Mouse (Mus musculus) urinary bladder, adult 2 months (tissue): ENCODE measurements around the gene Mest. TPM values are rescaled to one million over a fixed set of nuclear protein-coding genes. Genes with fewer than 3 reads are reported as not detected.

ENCODE experiments used
- DNase-seq: peaks from one replicate; pipeline ENCODE4 v3.0.0; 2022; ENCODE audit warnings: low spot score
- polyA plus RNA-seq: library from polyadenylated mRNA; depleted of rRNA; stranded (reverse); fragments of >200 nt; gene quantifications from 2 replicates; pipeline ENCODE4 v1.2.3, GENCODE M21; 2012

Mest gene
- polyA plus RNA-seq, 1 experiment = 4.7 TPM

DNA sequence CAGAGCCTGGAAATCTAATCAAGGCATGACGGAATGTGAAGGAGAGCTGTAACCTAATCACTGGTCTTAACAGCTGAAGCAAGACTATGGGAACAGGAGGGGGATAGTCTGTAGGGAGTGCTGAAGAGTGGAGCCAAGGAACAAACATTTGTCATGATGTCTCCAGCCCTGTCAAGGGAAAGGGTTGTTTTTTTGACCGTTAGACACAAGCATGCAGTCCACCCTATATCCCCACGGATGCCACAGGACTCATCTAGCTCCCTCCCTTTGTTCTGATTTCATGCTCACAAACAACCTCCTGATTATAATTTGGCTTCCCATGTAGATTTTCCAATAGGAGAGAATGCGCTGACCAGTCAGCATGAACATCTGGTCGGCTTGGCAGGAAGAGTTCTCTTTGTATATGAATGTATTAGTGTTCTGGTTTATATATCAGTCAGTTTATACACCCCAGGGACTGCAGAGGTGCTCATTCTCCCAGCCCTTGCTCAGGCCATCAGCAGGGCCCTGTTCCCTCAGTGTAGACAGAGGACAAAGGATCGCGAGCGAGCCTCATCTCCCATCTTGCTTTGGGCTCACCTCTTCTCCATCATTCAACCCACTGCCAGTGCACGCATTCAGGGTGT is 19.3 kb upstream of the Mest start:
- no peak for DNase-seq

DNA sequence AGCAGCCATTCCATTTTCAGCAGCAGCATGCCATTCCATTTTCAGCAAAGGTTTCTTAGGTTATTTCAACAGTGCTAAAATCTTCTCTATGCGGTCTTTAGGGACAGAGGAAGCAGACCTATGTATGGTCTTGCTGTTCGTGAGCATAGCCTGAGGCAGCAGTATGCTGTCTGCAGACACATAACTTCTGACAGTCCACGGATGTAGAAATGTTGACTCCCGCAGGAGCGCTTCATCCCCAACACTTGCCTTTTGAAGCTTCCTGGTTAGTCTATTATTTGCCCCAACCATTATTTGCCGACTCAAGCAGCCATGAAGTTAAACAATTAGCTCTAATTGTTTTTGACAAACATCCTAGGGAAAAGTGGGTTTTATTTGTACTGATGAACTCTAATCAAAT is 14.2 kb upstream of the Mest start:
- DNase-seq = no peak

DNA sequence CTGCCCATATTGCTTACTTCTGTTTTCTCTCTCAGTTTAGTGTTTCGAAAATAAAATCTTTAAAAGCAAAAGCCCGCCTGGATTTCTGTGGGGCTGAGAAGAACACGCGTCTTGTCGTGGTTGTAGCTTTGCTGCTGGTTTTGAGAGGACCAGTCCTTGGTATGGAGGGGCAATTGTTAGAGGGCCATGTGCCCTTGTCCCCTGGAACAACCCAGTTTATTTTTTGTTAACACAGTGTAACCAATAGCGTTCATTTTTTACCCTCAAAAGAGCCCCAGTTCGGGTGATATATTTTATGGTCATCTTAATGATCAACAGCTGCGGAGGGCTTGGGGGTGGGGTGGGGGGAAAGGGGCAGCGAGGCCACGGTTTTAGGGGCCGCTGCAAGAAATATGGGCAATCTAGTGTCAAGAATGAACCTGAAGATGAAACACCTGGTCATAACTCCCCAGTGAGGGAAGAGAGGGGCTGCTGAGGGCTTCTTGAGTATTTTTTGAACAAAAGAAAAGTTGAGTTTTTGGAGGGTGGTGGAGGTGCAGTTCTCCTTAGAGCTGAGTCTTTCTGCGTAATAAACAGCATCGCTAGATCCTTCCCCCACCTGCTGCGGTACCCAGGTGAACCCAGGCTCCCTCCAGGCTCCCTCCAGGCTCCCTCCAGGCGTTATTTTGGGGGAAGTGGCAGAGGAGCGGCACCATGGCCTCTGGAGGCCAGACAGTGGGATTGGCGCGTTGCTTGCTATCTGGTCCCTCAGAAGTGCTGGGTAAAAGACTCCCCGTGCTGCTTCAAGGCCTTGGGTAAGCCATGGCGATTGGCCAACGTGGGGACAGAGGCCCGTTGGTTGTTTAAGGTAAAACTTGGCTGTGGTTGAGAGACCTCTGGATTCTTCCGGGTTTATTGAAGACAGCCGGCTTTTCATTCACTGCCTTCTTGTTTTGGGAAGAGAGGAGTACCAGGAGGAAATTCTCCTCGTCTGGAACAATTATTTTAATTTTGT is 12.7 kb upstream of the Mest start:
- no peak for DNase-seq

DNA sequence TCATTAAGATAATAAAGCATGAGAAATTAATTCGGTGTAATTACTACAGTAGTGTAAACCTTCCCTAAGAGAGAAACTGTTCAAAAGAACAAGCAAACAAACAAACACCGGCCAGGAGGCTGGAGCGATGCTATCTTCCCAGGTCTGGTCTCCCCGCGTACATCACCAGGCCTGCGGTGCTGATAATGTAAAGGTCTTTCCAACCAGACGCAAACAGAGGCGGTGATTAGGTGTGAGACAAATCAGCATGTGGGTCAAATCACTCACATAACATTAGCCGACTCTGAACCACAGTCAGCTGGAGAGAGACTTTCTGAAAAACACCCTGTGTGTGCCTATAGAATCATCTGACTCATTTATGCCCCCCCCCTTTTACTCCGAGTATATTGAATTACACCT is 12.0 kb upstream of the Mest start:
- no peak for DNase-seq

DNA sequence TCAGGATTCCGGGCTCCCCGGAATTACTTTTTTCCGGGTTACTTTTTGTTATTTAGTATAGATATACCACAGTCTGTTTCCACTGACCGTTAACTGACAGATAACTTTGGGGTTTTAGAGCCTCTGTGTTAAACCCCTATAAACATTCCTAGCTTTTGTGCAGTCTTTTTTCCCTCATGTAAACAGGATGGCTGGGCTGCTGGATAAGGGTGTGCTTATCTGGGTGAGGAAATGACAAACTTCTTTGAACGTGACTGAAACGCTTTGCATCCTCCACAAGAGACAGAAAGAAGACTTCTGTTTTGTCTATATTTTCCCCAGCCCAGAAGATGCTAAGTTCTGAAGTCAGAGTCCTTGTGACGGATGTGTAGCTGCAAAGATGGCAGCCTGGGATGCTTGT is 10.9 kb upstream of the Mest start:
- no peak for DNase-seq

DNA sequence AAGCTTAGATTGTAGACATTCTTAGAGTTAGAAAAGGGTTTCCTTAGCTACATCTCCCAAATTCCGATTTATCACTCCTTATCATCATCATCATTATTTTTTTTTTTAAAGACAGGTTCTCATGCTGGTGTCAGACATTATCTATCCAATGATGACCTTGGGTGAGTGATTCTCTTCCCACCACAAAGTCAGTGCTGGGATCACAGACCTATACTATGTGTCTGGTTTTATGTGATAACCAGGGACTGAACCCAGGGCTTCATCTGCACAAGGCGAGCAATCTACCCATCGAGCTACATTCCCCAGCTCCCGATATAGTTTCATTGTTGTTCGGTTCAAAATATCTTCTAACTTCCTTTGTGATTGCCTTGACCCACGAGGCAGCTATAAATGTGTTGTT is 9.9 kb upstream of the Mest start:
- no peak for DNase-seq

DNA sequence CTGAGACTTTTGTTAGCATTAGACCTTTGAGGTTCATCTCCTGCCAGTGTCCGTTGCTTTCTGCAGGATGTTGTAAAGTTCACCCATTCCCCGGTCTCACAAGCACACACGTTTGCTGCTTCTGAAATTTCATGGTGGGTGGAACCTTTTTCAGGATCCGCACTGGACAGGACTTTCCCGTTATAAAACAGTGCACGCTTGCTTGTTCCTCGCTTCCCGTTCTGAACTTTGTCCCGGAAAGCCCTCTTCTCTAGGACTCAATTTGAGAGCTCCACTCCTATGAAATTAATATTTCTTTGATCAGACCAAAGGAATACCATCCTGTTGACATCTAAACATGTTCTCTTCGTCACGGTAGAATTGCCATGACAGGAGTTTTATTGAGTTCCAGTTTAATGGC is 9.5 kb upstream of the Mest start:
- no peak for DNase-seq

DNA sequence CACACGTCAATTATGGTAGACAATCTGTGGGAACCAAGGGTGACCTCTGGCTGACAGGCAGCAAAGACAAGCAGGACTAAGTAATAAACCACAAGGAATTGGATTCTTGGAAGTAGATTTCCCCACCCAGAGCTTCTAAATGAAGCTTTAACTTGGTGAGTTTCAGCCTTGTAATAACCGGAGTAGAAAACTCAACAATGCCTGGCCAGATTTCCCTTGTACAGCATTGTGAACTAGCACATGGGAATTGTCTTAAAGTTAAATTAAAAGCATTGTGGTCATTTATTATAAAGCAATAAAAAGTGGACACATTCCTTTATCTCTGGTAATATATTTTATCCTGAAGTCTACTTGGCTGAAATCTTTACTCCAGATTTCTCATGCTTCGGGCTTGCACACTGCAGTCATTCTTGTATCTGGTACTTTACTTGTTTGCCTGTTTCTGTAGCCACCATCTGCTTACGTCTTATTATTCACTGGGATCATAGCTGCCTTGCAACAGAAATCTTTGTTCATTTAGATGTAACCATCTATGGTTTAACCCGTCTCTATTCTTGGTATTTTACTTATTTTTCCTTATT is 8.4 kb upstream of the Mest start:
- no peak for DNase-seq

DNA sequence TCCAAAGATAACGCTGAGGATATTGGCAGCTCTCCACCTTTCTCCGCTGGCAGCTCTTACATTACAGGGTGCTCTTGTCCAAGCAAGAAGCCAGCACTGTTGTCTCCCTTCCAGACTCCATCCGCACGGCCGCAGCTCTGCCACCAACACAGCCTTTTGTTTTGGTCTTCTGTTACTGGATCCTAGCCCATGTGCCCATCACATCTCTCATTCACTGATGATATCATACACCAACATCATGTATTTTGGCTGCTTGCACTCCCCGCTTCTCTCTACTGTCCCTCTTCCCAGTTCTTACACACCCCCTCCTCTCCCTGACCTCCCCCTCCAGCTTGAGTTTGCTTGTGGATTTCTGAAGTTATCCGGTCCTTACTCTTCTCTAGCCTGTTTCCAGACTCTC is 6.6 kb upstream of the Mest start:
- no peak for DNase-seq

DNA sequence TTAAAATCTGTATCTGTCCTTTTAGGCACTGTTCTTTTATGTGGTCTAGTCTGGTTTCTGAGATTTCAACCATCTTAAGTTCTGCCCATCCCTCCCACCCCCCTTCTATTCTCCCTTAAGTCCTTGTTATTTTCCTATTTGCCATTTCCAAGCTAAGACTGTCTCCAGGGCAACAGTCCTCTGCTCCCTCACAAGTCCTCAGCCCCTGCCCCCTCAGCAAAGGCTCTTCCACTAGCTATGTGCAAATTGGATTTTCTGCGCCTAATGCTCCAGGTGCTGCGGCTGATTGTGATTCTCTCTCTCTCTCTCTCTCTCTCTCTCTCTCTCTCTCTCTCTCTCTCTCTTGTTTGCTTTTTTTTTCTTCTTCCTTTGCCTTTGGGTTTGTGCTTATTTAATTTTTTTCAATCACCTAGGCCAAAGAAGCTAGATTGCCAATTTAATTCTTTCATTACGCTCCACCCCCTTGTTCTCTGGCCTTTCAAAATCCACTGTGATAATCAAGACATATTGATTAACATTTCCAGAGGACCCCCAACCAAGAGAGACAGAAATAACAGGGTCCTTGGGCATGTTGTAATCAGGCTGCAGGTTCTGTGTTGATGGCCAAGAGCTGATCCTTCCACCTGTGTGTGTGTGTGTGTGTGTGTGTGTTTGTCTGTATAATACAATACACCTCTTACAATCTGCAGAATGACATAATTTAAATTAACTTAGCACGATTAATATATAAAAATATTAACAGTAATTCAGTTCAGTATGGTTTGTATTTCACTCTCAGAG is 772 bp upstream of the Mest start:
- no peak for DNase-seq

DNA sequence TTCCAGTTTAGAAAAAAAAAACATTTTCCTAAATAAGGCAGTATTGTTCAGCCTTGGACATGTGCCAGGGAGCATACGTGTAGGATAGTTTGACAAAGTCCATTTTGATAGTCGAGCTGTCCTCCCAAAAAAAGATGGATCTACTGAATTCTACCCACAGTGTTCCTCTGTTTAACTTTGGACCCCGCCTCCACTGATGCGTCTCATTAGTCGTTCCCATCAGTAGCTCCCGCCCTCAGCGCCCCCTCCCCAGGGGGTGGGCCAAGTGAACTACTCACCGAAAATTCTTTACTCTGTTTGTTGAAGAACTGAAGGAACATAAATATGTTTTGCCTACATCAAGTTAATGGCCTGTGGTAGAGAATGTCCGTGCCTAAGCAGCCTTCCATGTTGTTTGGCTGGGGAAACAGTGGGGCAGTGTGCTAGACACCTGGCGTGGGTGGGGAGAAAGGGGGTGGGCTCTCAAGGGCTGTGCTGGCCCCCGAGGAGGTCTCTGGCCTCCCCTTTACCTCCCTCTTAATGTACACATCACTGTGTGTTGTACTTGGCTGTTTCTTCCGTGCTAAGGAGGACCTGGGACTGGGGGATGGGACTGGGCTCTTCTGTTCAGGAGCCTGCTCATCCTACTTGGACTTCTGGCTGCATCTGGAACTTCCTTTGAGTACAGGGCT is 7.1 kb downstream of the Mest start:
- DNase-seq = no peak

DNA sequence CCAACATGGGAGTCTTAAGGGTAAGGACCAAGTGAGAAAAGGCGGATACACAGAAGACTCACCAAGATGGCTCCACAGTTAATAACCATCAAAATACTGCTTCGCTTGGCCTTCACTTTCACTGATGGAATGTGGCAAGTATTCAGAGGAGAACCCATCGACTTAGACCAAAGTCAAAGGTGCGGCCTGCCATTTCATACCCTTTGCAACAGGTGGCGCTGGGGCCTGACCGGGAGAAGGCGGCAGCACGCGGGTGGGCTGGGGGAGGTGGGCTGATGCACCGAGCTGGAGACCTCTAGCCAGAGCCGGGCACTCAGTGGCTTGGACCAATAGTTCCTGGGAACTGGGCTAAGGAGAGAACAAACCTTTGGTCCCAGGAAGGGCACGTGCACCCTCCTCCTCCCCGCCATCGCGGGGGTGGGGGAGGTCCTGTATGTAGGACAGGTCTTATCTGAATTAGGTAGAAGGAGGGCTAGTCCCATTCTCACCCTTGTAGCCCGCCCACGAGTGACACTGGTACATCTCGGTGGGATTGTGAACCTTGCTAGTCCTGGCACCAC is 9.3 kb downstream of the Mest start:
- no peak for DNase-seq

DNA sequence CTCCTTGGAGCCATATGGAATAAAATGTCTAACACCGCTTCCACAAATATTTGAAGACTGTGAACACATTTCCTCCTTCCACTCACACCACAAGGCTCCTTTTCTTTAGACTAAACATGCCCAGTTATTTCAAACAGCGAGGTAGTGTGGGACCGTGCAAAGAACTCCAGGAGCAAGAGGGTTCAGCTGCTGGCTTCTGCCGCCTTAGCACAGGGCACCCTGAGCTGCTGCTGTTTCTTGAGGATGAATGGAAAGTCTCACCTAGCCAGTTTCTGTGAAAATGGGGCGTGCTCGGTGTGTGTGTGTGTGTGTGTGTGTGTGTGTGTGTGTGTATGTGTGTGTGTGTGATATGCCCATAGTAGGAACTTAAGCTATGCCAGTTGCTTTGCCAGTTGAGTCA is 11.1 kb downstream of the Mest start:
- DNase-seq = no peak

DNA sequence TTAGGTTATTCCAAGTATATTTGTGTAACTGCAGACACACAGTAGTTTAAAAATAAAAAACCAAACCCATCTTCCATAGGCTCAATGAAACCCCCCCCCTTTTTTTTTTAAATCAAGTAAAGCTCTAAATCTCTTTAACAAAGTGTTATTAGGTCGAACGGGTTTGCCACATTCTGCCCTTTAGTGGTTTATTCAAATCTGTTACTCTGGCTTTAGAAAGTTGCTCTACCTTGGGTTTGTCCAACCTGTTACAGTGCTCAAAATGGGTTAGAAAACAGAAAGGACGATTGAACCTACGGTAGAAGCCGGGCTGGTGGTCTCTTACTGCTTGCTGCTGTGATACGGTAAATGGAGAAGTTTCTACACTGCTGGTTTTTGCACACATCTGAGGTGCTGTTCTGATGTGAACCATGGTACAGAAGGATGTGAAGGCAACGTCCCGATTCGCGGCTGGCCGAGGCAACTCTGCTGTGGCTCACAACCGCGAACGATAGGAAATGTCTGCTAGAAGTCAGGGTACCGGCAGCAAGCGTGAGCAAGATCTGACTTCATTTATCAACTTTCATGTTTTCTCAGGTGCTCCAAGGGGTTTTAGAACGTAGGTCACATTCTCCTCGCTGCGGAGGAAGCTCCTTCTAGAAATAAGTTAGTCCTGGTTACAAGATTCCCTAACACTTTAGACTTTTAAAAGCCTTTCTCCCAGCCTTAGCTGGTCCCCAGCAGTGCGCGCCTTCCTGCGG is 11.8 kb downstream of the Mest start:
- no peak for DNase-seq

DNA sequence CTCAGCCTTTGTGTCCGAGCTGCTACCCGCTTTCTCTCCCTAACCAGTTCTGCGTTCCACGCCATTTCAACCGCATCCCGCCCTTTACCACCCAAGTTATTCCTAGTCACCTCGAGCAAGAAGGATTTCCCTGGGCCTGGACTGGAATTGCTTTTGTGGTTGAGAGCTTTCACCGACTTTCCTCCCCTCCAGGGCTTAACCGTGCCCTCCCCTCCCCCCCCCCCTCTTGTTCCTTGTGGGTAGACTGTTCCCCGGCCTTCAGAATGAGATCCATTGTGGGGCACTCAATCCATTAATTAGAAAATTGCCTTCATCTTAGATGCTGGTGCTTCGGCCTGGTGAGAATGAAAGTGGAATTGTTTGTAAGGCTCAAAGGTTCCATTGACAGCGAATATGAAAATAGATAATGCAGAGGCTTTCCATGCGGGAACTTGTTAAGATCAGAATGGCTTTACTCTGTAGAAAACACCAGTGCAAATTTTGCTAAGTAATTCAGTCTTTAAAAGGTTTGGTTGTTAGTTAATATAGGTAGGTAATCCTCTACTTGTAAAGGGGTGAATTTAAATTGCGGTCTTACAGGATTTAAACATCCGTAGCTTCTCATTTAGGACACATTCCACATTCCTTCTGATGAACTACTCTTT is 12.5 kb downstream of the Mest start:
- DNase-seq = no peak

DNA sequence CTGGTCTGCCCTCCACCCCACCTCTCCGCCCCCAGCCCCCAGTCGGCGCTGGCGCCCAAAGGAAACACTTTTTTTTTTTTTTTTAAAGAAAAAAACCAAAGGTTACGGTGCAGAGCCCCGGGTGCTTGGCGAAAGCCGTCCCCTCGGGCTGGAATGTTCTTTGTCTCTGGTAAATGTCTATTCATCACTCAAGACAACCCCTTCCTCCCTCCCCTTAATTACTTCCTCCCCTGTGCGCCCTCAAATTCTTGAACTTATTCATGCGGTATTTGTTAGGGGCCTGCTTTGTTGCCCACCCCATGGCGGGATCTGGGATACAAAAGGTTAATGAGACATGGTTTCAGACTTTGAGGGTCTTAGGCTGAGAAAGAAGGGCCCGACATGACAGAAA is 13.0 kb downstream of the Mest start:
- DNase-seq = no peak

DNA sequence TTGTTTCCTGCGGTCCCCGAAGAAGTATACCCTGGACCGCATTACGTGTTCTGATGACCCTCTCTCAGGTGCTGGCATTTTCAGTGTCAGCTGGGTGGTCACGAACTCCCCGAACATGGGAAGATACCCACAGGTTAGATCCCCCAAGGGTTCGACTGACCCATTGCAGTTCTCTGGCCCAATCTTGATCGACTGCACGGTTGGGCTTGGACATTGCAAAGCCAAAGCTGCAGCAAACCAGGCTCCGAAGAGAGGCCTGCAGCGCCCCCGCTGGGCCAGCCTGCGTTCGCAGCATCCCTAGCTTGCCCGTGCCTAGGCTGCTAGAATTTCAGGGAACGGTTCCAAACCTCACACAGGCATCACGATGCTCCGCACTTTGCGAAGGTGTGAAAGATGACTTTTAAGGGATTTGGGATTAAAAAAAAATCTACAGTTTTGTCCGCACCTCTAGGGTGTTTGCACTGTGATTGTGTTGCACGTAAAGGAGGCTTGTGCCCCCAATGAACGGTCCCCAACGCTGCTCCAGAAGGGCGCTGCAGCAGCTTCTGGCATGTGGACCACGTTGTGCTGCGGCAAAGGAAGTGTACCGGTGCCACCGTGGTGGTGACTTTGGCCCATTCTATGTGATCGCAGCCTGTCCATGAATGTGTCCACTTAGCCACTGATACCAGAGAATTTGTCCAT is 13.7 kb downstream of the Mest start:
- no peak for DNase-seq

DNA sequence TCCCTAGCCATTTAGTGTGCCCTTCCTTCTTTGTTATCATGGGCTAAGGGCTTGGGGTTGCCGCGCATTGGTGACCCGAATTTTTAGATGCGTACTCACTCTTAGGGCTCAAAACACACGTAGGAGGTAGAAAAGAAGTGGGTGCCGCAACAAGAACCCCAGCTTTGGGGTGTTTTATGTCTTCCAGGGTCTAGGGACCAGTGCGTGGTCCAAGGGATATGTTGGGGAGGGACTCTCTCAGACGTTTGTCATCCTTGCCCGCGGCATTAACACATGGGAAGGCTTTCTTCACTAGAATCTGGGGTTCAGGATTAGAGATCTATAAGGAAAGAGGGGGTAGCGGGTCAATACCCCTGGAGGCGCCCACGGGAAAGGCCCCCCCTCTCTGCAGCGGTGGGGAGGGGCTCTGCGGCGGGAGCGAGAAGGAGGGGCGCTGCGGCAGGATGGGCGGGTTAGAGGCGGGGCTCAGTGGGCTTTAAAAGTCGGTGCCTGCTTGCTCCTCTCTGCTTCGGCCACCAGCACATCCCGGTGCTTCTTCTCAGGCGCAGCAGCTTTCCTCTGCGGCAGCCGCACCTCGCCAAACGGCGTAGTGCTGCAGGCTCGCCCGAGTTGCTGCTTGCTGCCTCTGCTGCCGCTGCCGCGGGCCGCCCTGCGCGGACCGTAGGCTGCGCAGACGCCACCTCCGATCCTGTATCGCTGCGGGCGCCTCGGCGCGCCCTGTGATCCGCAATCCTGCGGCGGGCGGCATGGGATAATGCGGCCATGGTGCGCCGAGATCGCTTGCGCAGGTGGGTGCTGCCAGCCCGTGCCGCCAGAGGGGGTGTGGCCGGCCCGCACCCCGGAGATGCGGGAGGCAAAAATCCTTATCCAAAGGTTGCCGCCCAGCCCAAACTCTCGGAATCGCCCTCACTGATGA is 14.5 kb downstream of the Mest start:
- peak; percentile 34 for DNase-seq
